Mouse (Mus musculus) MEL (cell line): ENCODE results near the gene Rab30. TPM values are rescaled to one million over a fixed set of nuclear protein-coding genes. Genes with fewer than 3 reads are reported as not detected.
A peak's percentile ranks its signal among the peaks of the same experiment; 100 is the strongest.

Experiments
- DNase-seq: peaks from one replicate; pipeline ENCODE4 v3.0.0; 2011; ENCODE audit warnings: low read depth, low spot score
- H3K27ac ChIP-seq: 2 replicates; pipeline ENCODE4 v1.5.1; 2012; ENCODE audit warnings: low read depth, mild to moderate bottlenecking, control low read depth, low read length, moderate library complexity; ENCODE audit not compliant: control insufficient read depth
- H3K27me3 ChIP-seq, 2 experiments: fragments of 150-350 bp in 1 of 2; sonication (generic) in 1 of 2; 2 replicates each; pipeline ENCODE4 v1.6.1; 2012; ENCODE audit warnings: low read length in 2 of 2, mild to moderate bottlenecking in 2 of 2, improper control_type of control experiment in 1 of 2, moderate library complexity in 1 of 2; ENCODE audit not compliant: insufficient read depth in 2 of 2, control insufficient read depth in 1 of 2
- H3K36me3 ChIP-seq, 2 experiments: 2 replicates each; pipeline ENCODE4 v1.6.1; 2012 to 2014; ENCODE audit warnings: low read length in 2 of 2, improper control_type of control experiment in 1 of 2, inconsistent platforms in 1 of 2, mild to moderate bottlenecking in 1 of 2; ENCODE audit not compliant: insufficient read depth in 2 of 2, control insufficient read depth in 1 of 2
- H3K4me1 ChIP-seq, 2 experiments: fragments of 150-350 bp in 1 of 2; sonication (generic) in 1 of 2; 2 replicates each; pipeline ENCODE4 v1.6.1; 2012; ENCODE audit warnings: low read length in 2 of 2, improper control_type of control experiment in 1 of 2, mild to moderate bottlenecking in 1 of 2; ENCODE audit not compliant: insufficient read depth in 2 of 2, control insufficient read depth in 1 of 2
- H3K4me3 ChIP-seq, 2 experiments: fragments of 150-350 bp in 1 of 2; sonication (generic) in 1 of 2; 2 replicates each; pipeline ENCODE4 v1.5.1; 2012; ENCODE audit warnings: low read depth in 2 of 2, low read length in 2 of 2, mild to moderate bottlenecking in 2 of 2, moderate library complexity in 2 of 2, control low read depth in 1 of 2, improper control_type of control experiment in 1 of 2; ENCODE audit not compliant: control insufficient read depth in 1 of 2, insufficient read depth in 1 of 2
- H3K79me2 ChIP-seq: 2 replicates; pipeline ENCODE4 v1.6.1; 2012; ENCODE audit warnings: mild to moderate bottlenecking, low read length, moderate library complexity; ENCODE audit not compliant: control insufficient read depth, poor library complexity, insufficient read depth
- H3K9ac ChIP-seq: 2 replicates; pipeline ENCODE4 v1.6.1; 2012; ENCODE audit warnings: low read depth, mild to moderate bottlenecking, control low read depth, low read length, moderate library complexity; ENCODE audit not compliant: control insufficient read depth, poor library complexity, severe bottlenecking
- H3K9me3 ChIP-seq: fragments of 150-350 bp; sonication (generic); replicated peaks from 2 replicates; pipeline ENCODE4 v1.6.1; 2012; ENCODE audit warnings: mild to moderate bottlenecking, low read length, improper control_type of control experiment, moderate library complexity; ENCODE audit not compliant: insufficient read depth
- BHLHE40 ChIP-seq: IDR thresholded peaks from 2 replicates; pipeline ENCODE4 v1.6.1; 2012; ENCODE audit warnings: low read depth, mild to moderate bottlenecking, inconsistent platforms, low read length, improper control_type of control experiment, borderline replicate concordance
- CHD1 ChIP-seq: IDR thresholded peaks from 2 replicates; pipeline ENCODE4 v1.6.1; 2012; ENCODE audit warnings: low read depth, mild to moderate bottlenecking, inconsistent platforms, low read length, improper control_type of control experiment
- CHD2 ChIP-seq: IDR thresholded peaks from 2 replicates; pipeline ENCODE4 v1.6.1; 2011; ENCODE audit warnings: low read length, improper control_type of control experiment
- CTCF ChIP-seq, 3 experiments: IDR thresholded peaks in 2 of 3; conservative IDR thresholded peaks in 1 of 3; 2 replicates each; pipeline ENCODE4 v1.5.1; 2011 to 2012; ENCODE audit warnings: low read length in 3 of 3, low read depth in 2 of 3, mild to moderate bottlenecking in 2 of 3, improper control_type of control experiment in 1 of 3, inconsistent platforms in 1 of 3, mixed read lengths in 1 of 3, moderate library complexity in 1 of 3; ENCODE audit not compliant: control insufficient read depth in 1 of 3, insufficient read depth in 1 of 3, poor library complexity in 1 of 3, severe bottlenecking in 1 of 3
- ETS1 ChIP-seq: IDR thresholded peaks from 2 replicates; pipeline ENCODE4 v1.6.1; 2012; ENCODE audit warnings: low read depth, mild to moderate bottlenecking, inconsistent platforms, low read length, improper control_type of control experiment, moderate library complexity
- GABPA ChIP-seq: IDR thresholded peaks from 2 replicates; pipeline ENCODE4 v1.6.1; 2012; ENCODE audit warnings: low read depth, mild to moderate bottlenecking, inconsistent platforms, low read length, improper control_type of control experiment, moderate library complexity
- GATA1 ChIP-seq: IDR thresholded peaks from 2 replicates; pipeline ENCODE4 v1.6.1; 2011; ENCODE audit warnings: low read depth, low read length, improper control_type of control experiment
- HCFC1 ChIP-seq: IDR thresholded peaks from 2 replicates; pipeline ENCODE4 v1.6.1; 2012; ENCODE audit warnings: low read depth, mild to moderate bottlenecking, inconsistent platforms, low read length, improper control_type of control experiment, moderate library complexity
- JUND ChIP-seq: IDR thresholded peaks from 2 replicates; pipeline ENCODE4 v1.6.1; 2011; ENCODE audit warnings: low read depth, mild to moderate bottlenecking, improper control_type of control experiment, low read length
- KAT2A ChIP-seq: conservative IDR thresholded peaks from 2 replicates; pipeline ENCODE4 v1.6.1; 2012; ENCODE audit warnings: low read depth, low read length, improper control_type of control experiment, inconsistent platforms
- MAFK ChIP-seq: IDR thresholded peaks from 2 replicates; pipeline ENCODE4 v1.6.1; 2011; ENCODE audit warnings: low read depth, mild to moderate bottlenecking, low read length, improper control_type of control experiment, borderline replicate concordance
- MAX ChIP-seq: IDR thresholded peaks from 2 replicates; pipeline ENCODE4 v1.6.1; 2011; ENCODE audit warnings: low read length, improper control_type of control experiment
- MAZ ChIP-seq: IDR thresholded peaks from 2 replicates; pipeline ENCODE4 v1.6.1; 2012; ENCODE audit warnings: low read depth, mild to moderate bottlenecking, inconsistent platforms, low read length, improper control_type of control experiment
- MEF2A ChIP-seq: IDR thresholded peaks from 2 replicates; pipeline ENCODE4 v1.6.1; 2014; ENCODE audit warnings: low read depth, mild to moderate bottlenecking, inconsistent platforms, low read length, improper control_type of control experiment; ENCODE audit not compliant: poor library complexity, insufficient replicate concordance, severe bottlenecking; ENCODE audit errors: extremely low read depth
- MXI1 ChIP-seq: IDR thresholded peaks from 2 replicates; pipeline ENCODE4 v1.6.1; 2011; ENCODE audit warnings: mild to moderate bottlenecking, low read depth, low read length, improper control_type of control experiment
- NELFE ChIP-seq: IDR thresholded peaks from 2 replicates; pipeline ENCODE4 v1.6.1; 2011; ENCODE audit warnings: low read depth, low read length, improper control_type of control experiment
- POLR2A ChIP-seq, 2 experiments: IDR thresholded peaks; 2 replicates each; pipeline ENCODE4 v1.6.1; 2011 to 2012; ENCODE audit warnings: low read length in 2 of 2, mild to moderate bottlenecking in 2 of 2, control low read depth in 1 of 2, improper control_type of control experiment in 1 of 2, low read depth in 1 of 2, moderate library complexity in 1 of 2; ENCODE audit not compliant: control insufficient read depth in 1 of 2, insufficient read depth in 1 of 2, poor library complexity in 1 of 2
- RAD21 ChIP-seq: IDR thresholded peaks from 2 replicates; pipeline ENCODE4 v1.6.1; 2011; ENCODE audit warnings: mild to moderate bottlenecking, low read depth, low read length, improper control_type of control experiment
- RCOR1 ChIP-seq: IDR thresholded peaks from 2 replicates; pipeline ENCODE4 v1.6.1; 2012; ENCODE audit warnings: low read depth, mild to moderate bottlenecking, inconsistent platforms, low read length, improper control_type of control experiment
- SIN3A ChIP-seq: IDR thresholded peaks from 2 replicates; pipeline ENCODE4 v1.6.1; 2012; ENCODE audit warnings: low read length, improper control_type of control experiment, inconsistent platforms
- TAL1 ChIP-seq: IDR thresholded peaks from 2 replicates; pipeline ENCODE4 v1.6.1; 2012; ENCODE audit warnings: mild to moderate bottlenecking, inconsistent platforms, low read length, moderate library complexity, mixed read lengths
- TBP ChIP-seq: IDR thresholded peaks from 2 replicates; pipeline ENCODE4 v1.8.0; 2011; ENCODE audit warnings: low read depth, low read length, improper control_type of control experiment
- USF1 ChIP-seq: IDR thresholded peaks from 2 replicates; pipeline ENCODE4 v1.6.1; 2014; ENCODE audit warnings: low read depth, mild to moderate bottlenecking, inconsistent platforms, low read length, improper control_type of control experiment, moderate library complexity
- USF2 ChIP-seq, 2 experiments: IDR thresholded peaks; 2 replicates each; pipeline ENCODE4 v1.6.1; 2011 to 2012; ENCODE audit warnings: improper control_type of control experiment in 2 of 2, low read length in 2 of 2, borderline replicate concordance in 1 of 2, inconsistent platforms in 1 of 2, low read depth in 1 of 2, mild to moderate bottlenecking in 1 of 2; ENCODE audit not compliant: insufficient read depth in 1 of 2
- ZC3H11A ChIP-seq: IDR thresholded peaks from 2 replicates; pipeline ENCODE4 v1.6.1; 2012; ENCODE audit warnings: low read depth, mild to moderate bottlenecking, inconsistent platforms, low read length, improper control_type of control experiment
- ZKSCAN1 ChIP-seq: IDR thresholded peaks from 2 replicates; pipeline ENCODE4 v1.6.1; 2012; ENCODE audit warnings: low read depth, mild to moderate bottlenecking, inconsistent platforms, low read length, improper control_type of control experiment, moderate library complexity
- ZNF384 ChIP-seq: IDR thresholded peaks from 2 replicates; pipeline ENCODE4 v1.6.1; 2012; ENCODE audit warnings: low read depth, mild to moderate bottlenecking, inconsistent platforms, low read length, improper control_type of control experiment
- polyA plus RNA-seq, 2 experiments: library from polyadenylated mRNA; stranded (reverse) in 1 of 2; unstranded in 1 of 2; fragments of >175 nt in 1 of 2; fragments of >200 nt in 1 of 2; gene quantifications; 2 replicates each; pipeline versions ENCODE4 v1.2.1 to v1.2.4; 2012; ENCODE audit warnings: low replicate concordance in 2 of 2, low read depth in 1 of 2; ENCODE audit not compliant: insufficient read length in 2 of 2, insufficient read depth in 1 of 2, missing spikeins in 1 of 2
- total RNA-seq: library from RNA; depleted of rRNA; stranded (reverse); fragments of 300-350 nt; gene quantifications from 2 replicates; pipeline ENCODE4 v1.2.3, GENCODE M21; 2012

Gene Rab30
- total and polyA plus RNA-seq, 3 experiments = 1.3 TPM; not detected in 1

DNA sequence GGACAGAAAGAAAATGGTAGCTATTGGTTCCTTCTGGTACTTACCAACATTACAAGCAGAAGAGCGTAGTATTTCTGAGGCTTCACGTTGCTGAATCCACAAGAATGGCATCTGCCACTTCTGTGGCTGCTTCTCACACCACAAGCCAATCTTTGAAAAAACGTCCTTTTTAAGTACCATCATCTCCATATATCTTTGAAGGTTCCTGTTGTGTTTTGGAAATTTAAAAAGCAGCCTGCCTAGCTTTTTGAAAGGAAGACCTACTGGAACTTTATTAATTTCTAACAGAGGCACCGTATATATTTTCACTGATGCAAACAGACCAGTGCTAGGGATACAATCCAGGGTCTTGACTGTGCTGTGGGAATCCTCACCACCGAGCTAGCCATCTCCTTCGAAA is 1.4 kb upstream of the Rab30 start:
- H3K36me3 ChIP-seq = peaks cover 4 to 27% of the 10 kb centered on the region in 2 experiments
- peak overlapping the region; percentile 72 to 99 for H3K4me3 ChIP-seq
- no peaks in the 10 kb centered on the region for H3K9me3 ChIP-seq
- no peak overlapping the region for H3K27ac ChIP-seq
- no peaks in the 10 kb centered on the region for H3K27me3 ChIP-seq
- TF ChIP-seq CHD1 = 0 out of 2 replicates have a peak, but pooled peaks have one; percentile 12
- TF ChIP-seq ZNF384 = no peak
- H3K4me1 ChIP-seq = peaks cover 2 to 14% of the 10 kb centered on the region in 2 experiments; a peak in 3 of 4 replicates
- peak overlapping the region; percentile 97 for H3K9ac ChIP-seq
- H3K79me2 ChIP-seq = peaks cover 16% of the 10 kb centered on the region
- no peak for DNase-seq

DNA sequence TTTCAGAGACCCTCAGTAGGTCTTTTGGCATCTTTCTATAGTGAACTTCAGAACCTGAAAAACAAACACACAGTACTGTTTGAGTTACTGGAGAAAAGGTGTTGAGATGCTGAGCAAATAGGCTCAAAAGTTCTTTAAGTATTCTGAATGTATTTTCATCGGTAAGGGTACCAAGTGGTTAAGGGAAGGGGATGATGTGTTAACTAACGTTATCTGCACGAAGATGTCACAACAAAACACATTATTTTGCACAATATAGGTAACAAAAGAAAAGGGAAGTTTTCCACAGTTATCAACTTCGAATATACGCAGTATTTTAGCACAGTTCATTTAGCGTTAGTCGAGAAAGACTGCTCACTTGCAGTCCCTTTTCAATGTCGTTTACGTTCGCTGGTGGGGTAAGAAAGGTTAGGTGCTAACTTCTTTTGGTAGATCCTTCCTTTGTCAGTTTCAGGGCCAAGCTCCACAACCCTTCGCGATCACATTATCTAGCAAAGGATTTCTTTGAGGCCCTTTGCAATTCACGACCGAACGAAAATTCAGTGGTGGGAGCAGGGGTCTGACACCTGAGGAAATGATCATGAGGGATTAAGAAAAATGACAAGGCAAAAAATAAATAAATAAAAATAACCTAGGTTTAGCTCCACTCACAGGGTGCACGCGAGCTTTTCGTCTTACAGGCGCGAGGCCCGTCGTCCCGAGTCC is 840 bp upstream of the Rab30 start:
- Histone ChIP-seq H3K9me3 (no peaks in the 10 kb centered on the region), H3K36me3 (peaks cover 4 to 27% of the 10 kb centered on the region in 2 experiments), H3K79me2 (peaks cover 16% of the 10 kb centered on the region), H3K27me3 (no peaks in the 10 kb centered on the region), H3K4me3 (peak overlapping the region; percentile 72 to 99), H3K9ac (peak overlapping the region; percentile 97), H3K4me1 (peaks cover 2 to 14% of the 10 kb centered on the region in 2 experiments; a peak in 3 of 4 replicates), H3K27ac (peak overlapping the region; percentile 74)
- DNase-seq = peak; percentile 48
- TF ChIP-seq RAD21 = no peak
- TF ChIP-seq ZNF384 = no peak
- TF ChIP-seq USF2 (IDR thresholded peaks at IDR 0.05; ENCODE audit: borderline replicate concordance in 1 of 2, insufficient read depth in 1 of 2, low read depth in 1 of 2, low read length in 2 of 2) = no peak
- TF ChIP-seq MXI1 = no peak
- peak; percentile 58; the same call in 1 of the 2 replicates for TF ChIP-seq CHD1
- TF ChIP-seq GATA1 = no peak
- TF ChIP-seq MAX = no peak
- no peak for TF ChIP-seq MEF2A
- TF ChIP-seq HCFC1 = no peak
- no peak for TF ChIP-seq ZKSCAN1
- no peak for TF ChIP-seq KAT2A
- TF ChIP-seq CHD2 = no peak
- TF ChIP-seq NELFE = peak; percentile 41; the same call in 1 of the 2 replicates
- 0 out of 2 replicates have a peak, but pooled peaks have one; percentile 42 for TF ChIP-seq MAZ
- TF ChIP-seq GABPA = no peak
- TF ChIP-seq JUND = no peak
- no peak for TF ChIP-seq USF1
- TF ChIP-seq SIN3A = 0 out of 2 replicates have a peak, but pooled peaks have one; percentile 25
- TF ChIP-seq ZC3H11A = no peak
- no peak for TF ChIP-seq MAFK
- peak; percentile 58; the same call in 1 of the 2 replicates for TF ChIP-seq TBP
- TF ChIP-seq POLR2A (IDR thresholded peaks at IDR 0.05; ENCODE audit: control insufficient read depth in 1 of 2, insufficient read depth in 1 of 2, low read depth in 1 of 2, low read length in 2 of 2, poor library complexity in 1 of 2) = no peak
- TF ChIP-seq RCOR1 = no peak
- no peak for TF ChIP-seq BHLHE40
- TF ChIP-seq TAL1 = no peak
- no peak for TF ChIP-seq ETS1
- no peak for TF ChIP-seq CTCF (IDR thresholded peaks at IDR 0.05 in 2 of 3, conservative IDR thresholded peaks at IDR 0.05 in 1 of 3; ENCODE audit: control insufficient read depth in 1 of 3, insufficient read depth in 1 of 3, low read depth in 2 of 3, low read length in 3 of 3, poor library complexity in 1 of 3, severe bottlenecking in 1 of 3)
